Mouse (Mus musculus): ENCODE results near the gene Gstm6.

DNA sequence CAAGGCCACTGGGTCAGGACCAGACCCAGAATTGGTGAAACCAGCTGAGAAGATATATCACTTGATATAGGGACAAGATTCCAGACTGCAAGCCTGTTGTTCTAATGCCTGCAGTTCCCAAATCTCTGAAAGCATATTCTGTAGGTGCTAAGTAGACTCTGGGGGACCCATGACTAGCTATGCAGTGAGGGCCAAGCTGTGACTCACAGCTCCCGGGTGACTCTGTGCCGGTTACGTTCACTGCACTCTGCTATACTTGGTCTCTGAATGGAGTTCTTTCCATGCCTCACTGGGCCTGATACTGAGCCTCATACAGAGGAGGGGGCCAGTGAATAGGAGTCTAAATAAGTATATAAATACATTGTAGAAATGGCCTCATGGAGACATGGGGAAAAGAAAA lies 15.7 kb downstream of the Gstm6 start:
- no peak for TF ChIP-seq GATA1 (IDR thresholded peaks at IDR 0.05; ENCODE audit: low read length)
- no peak for TF ChIP-seq TAL1 (IDR thresholded peaks at IDR 0.05; ENCODE audit: low read length)

Data from erythroblast, embryonic 14.5 days (primary cell).